Mouse (Mus musculus) sigmoid colon, adult 10 weeks (tissue): Measurements from ENCODE around the gene Mrpl49. TPM values are rescaled to one million over a fixed set of nuclear protein-coding genes. Genes with fewer than 3 reads are reported as not detected.

Experiments
- polyA plus RNA-seq: library from polyadenylated mRNA; stranded (reverse); fragments of 350-450 nt; fragmentation: Illumina TruSeq; extraction: RNeasy Lipid Tissue Mini Kit (QIAGEN cat#74804); gene quantifications from one replicate; pipeline ENCODE4 v1.2.3, GENCODE M21; 2014; ENCODE audit warnings: low read depth, low replicate concordance

Mrpl49 gene
- 24.2 TPM for polyA plus RNA-seq

GRCm38 (mm10) chr19:6057313-6058096 is at the start of gene Mrpl49, which contains the start of gene Fau:
Gene Mrpl49, minus strand, starts transcription at chr19:6057785.
Gene Fau, plus strand, starts transcription at chr19:6057844.

GRCm38 (mm10) chr19:6105586-6105985 is 48.0 kb upstream of the Mrpl49 start, which contains the start of gene Naaladl1:
Gene Naaladl1, plus strand, starts transcription at chr19:6105782.

GRCm38 (mm10) chr19:6094119-6094518 is 36.5 kb upstream of the Mrpl49 start, which contains the start of gene AC131692.1:
Gene AC131692.1, plus strand, starts transcription at chr19:6094419.

GRCm38 (mm10) chr19:6084478-6085248 is 27.1 kb upstream of the Mrpl49 start, which contains the start of the genes Zfpl1 and Cdca5:
Gene Zfpl1, minus strand, starts transcription at chr19:6084956.
Gene Cdca5, plus strand, starts transcription at chr19:6084983.

GRCm38 (mm10) chr19:6082156-6082555 is 24.6 kb upstream of the Mrpl49 start, which contains the start of gene Gm28374:
Gene Gm28374, minus strand, starts transcription at chr19:6082256.

GRCm38 (mm10) chr19:6079983-6080480 is 22.4 kb upstream of the Mrpl49 start, which contains the start of gene Tmem262:
Gene Tmem262, plus strand, starts transcription at chr19:6080033.

GRCm38 (mm10) chr19:6076564-6077393 is 19.2 kb upstream of the Mrpl49 start, which contains the start of gene Vps51:
Gene Vps51, minus strand, starts transcription at chr19:6077231.

GRCm38 (mm10) chr19:6067724-6068415 is 10.3 kb upstream of the Mrpl49 start, which contains the start of gene Tm7sf2:
Gene Tm7sf2, minus strand, starts transcription at chr19:6068373.

GRCm38 (mm10) chr19:6061021-6061533 is 3.5 kb upstream of the Mrpl49 start, which contains the start of gene Znhit2:
Gene Znhit2, plus strand, starts transcription at chr19:6061192.

GRCm38 (mm10) chr19:6046294-6047153 is 11.1 kb downstream of the Mrpl49 start, which contains the start of gene Syvn1:
Gene Syvn1, plus strand, starts transcription at chr19:6046576.

GRCm38 (mm10) chr19:6015511-6016315 is 41.9 kb downstream of the Mrpl49 start, which contains the start of gene Capn1:
Gene Capn1, minus strand, starts transcription at chr19:6015897.

Other genes with a start within 250 kb of the Mrpl49 start
- gene Frmd8, start 182.5 kb downstream of the Mrpl49 start, polyA plus RNA-seq = 4.3 TPM
- 1.0 TPM for gene Slc25a45, start 180.0 kb downstream of the Mrpl49 start, polyA plus RNA-seq
- 0.19 TPM for gene Tigd3, start 163.6 kb downstream of the Mrpl49 start, polyA plus RNA-seq
- 12.7 TPM for gene Dpf2, start 144.8 kb downstream of the Mrpl49 start, polyA plus RNA-seq
- gene Cdc42ep2, start 133.0 kb downstream of the Mrpl49 start, polyA plus RNA-seq = 0.79 TPM
- gene Pola2, start 93.6 kb downstream of the Mrpl49 start, polyA plus RNA-seq = 3.3 TPM
- gene Slc22a20, start 71.6 kb downstream of the Mrpl49 start, polyA plus RNA-seq = not detected
- gene Capn1, start 41.9 kb downstream of the Mrpl49 start, polyA plus RNA-seq = 2.7 TPM
- gene Syvn1, start 11.2 kb downstream of the Mrpl49 start, polyA plus RNA-seq = 1.1 TPM
- gene Fau, start 59 bp upstream of the Mrpl49 start, polyA plus RNA-seq = 18.5 TPM
- not detected for gene Znhit2, start 3.4 kb upstream of the Mrpl49 start, polyA plus RNA-seq
- 3.7 TPM for gene Tm7sf2, start 10.6 kb upstream of the Mrpl49 start, polyA plus RNA-seq
- 13.1 TPM for gene Vps51, start 19.4 kb upstream of the Mrpl49 start, polyA plus RNA-seq
- gene Tmem262, start 22.2 kb upstream of the Mrpl49 start, polyA plus RNA-seq = not detected
- not detected for gene Gm28374, start 24.5 kb upstream of the Mrpl49 start, polyA plus RNA-seq
- 0.69 TPM for gene Zfpl1, start 27.2 kb upstream of the Mrpl49 start, polyA plus RNA-seq
- 3.0 TPM for gene Cdca5, start 27.2 kb upstream of the Mrpl49 start, polyA plus RNA-seq
- not detected for gene AC131692.1, start 36.6 kb upstream of the Mrpl49 start, polyA plus RNA-seq
- gene Naaladl1, start 48.0 kb upstream of the Mrpl49 start, polyA plus RNA-seq = 1.5 TPM
- 0.82 TPM for gene Sac3d1, start 60.9 kb upstream of the Mrpl49 start, polyA plus RNA-seq
- gene Snx15, start 70.5 kb upstream of the Mrpl49 start, polyA plus RNA-seq = 6.2 TPM
- 1.2 TPM for gene Batf2, start 83.2 kb upstream of the Mrpl49 start, polyA plus RNA-seq
- 3.0 TPM for gene Arl2, start 83.8 kb upstream of the Mrpl49 start, polyA plus RNA-seq
- gene Majin, start 126.6 kb upstream of the Mrpl49 start, polyA plus RNA-seq = not detected
- gene Gpha2, start 168.6 kb upstream of the Mrpl49 start, polyA plus RNA-seq = not detected
- 0.50 TPM for gene Ppp2r5b, start 178.1 kb upstream of the Mrpl49 start, polyA plus RNA-seq
- gene Atg2a, start 183.9 kb upstream of the Mrpl49 start, polyA plus RNA-seq = 0.32 TPM
- gene Ehd1, start 218.9 kb upstream of the Mrpl49 start, polyA plus RNA-seq = 8.5 TPM
- gene Cdc42bpg, start 248.7 kb upstream of the Mrpl49 start, polyA plus RNA-seq = 7.5 TPM